Mouse (Mus musculus): Measurements from ENCODE around the gene Sptbn1. TPM values are rescaled to one million over a fixed set of nuclear protein-coding genes. Genes with fewer than 3 reads are reported as not detected.

Sptbn1 gene
- total RNA-seq, 2 experiments from 2014 or later, result 564 to 576 TPM

- no peak for TF ChIP-seq CTCF (conservative IDR thresholded peaks at IDR 0.05)
- no peak for DNase-seq (ENCODE audit: low spot score in 2 of 2)
- no peak overlapping the region; the same call in 1 of the 2 replicates for H3K27ac ChIP-seq
- H3K4me3 ChIP-seq, result no peak overlapping the region
These were observed 20.9 kb downstream of the Sptbn1 start for GRCm38 (mm10) chr11:30247106-30247505.

- no peak overlapping the region for H3K27ac ChIP-seq
- no peak overlapping the region for H3K4me3 ChIP-seq
- no peak for DNase-seq (ENCODE audit: low spot score in 2 of 2)
- TF ChIP-seq CTCF (conservative IDR thresholded peaks at IDR 0.05), result no peak
These were observed 21.8 kb downstream of the Sptbn1 start for GRCm38 (mm10) chr11:30246161-30246560.

GRCm38 (mm10) chr11:30244172-30244571 lies 23.8 kb downstream of the Sptbn1 start:
- H3K4me3 ChIP-seq, result no peak overlapping the region
- no peak for DNase-seq (ENCODE audit: low spot score in 2 of 2)
- TF ChIP-seq CTCF (conservative IDR thresholded peaks at IDR 0.05), result no peak
- peak overlapping the region; percentile 74 for H3K27ac ChIP-seq

- Histone ChIP-seq H3K27ac (peak overlapping the region; percentile 74), H3K4me3 (peak overlapping the region; percentile 18; the same call in 1 of the 2 replicates)
- DNase-seq (ENCODE audit: low spot score in 2 of 2), result peak; percentile 39 to 71
- no peak for TF ChIP-seq CTCF (conservative IDR thresholded peaks at IDR 0.05)
These were observed 24.4 kb downstream of the Sptbn1 start for GRCm38 (mm10) chr11:30243591-30243990.

GRCm38 (mm10) chr11:30240861-30241260 lies 27.1 kb downstream of the Sptbn1 start:
- H3K27ac ChIP-seq, result peak overlapping the region; percentile 64; the same call in 1 of the 2 replicates
- TF ChIP-seq CTCF (conservative IDR thresholded peaks at IDR 0.05), result no peak
- no peak for DNase-seq (ENCODE audit: low spot score in 2 of 2)
- no peak overlapping the region for H3K4me3 ChIP-seq

GRCm38 (mm10) chr11:30237960-30238359 lies 30.0 kb downstream of the Sptbn1 start:
- peak; percentile 73 for TF ChIP-seq CTCF (conservative IDR thresholded peaks at IDR 0.05)
- H3K27ac ChIP-seq, result no peak overlapping the region
- no peak for DNase-seq (ENCODE audit: low spot score in 2 of 2)

GRCm38 (mm10) chr11:30236681-30237242 lies 31.2 kb downstream of the Sptbn1 start:
- H3K27ac ChIP-seq, result peak overlapping the region; percentile 33; the same call in 1 of the 2 replicates
- H3K4me3 ChIP-seq, result no peak overlapping the region
- no peak for DNase-seq (ENCODE audit: low spot score in 2 of 2)
- TF ChIP-seq CTCF (conservative IDR thresholded peaks at IDR 0.05), result no peak

More at GRCm38 (mm10) chr11:30237960-30238359, 30.0 kb downstream of the Sptbn1 start:
- no peak overlapping the region for H3K4me3 ChIP-seq

GRCm38 (mm10) chr11:30235666-30236065 lies 32.3 kb downstream of the Sptbn1 start:
- DNase-seq (ENCODE audit: low spot score in 2 of 2), result no peak
- no peak for TF ChIP-seq CTCF (conservative IDR thresholded peaks at IDR 0.05)
- H3K4me3 ChIP-seq, result no peak overlapping the region
- H3K27ac ChIP-seq, result peak overlapping the region; percentile 36; the same call in 1 of the 2 replicates

GRCm38 (mm10) chr11:30235218-30235617 lies 32.8 kb downstream of the Sptbn1 start:
- DNase-seq (ENCODE audit: low spot score in 2 of 2), result no peak
- H3K4me3 ChIP-seq, result no peak overlapping the region
- H3K27ac ChIP-seq, result peak overlapping the region; percentile 36; the same call in 1 of the 2 replicates
- no peak for TF ChIP-seq CTCF (conservative IDR thresholded peaks at IDR 0.05)

GRCm38 (mm10) chr11:30233946-30234345 lies 34.0 kb downstream of the Sptbn1 start:
- DNase-seq (ENCODE audit: low spot score in 2 of 2), result no peak
- TF ChIP-seq CTCF (conservative IDR thresholded peaks at IDR 0.05), result no peak

GRCm38 (mm10) chr11:30232082-30232481 lies 35.9 kb downstream of the Sptbn1 start:
- TF ChIP-seq CTCF (conservative IDR thresholded peaks at IDR 0.05), result no peak
- peak overlapping the region; percentile 70; the same call in 1 of the 2 replicates for H3K27ac ChIP-seq
- DNase-seq (ENCODE audit: low spot score in 2 of 2), result no peak
- no peak overlapping the region for H3K4me3 ChIP-seq

More at GRCm38 (mm10) chr11:30233946-30234345, 34.0 kb downstream of the Sptbn1 start:
- Histone ChIP-seq H3K4me3 (no peak overlapping the region), H3K27ac (no peak overlapping the region)

GRCm38 (mm10) chr11:30231336-30231735 lies 36.6 kb downstream of the Sptbn1 start:
- DNase-seq (ENCODE audit: low spot score in 2 of 2), result no peak
- Histone ChIP-seq H3K4me3 (no peak overlapping the region), H3K27ac (peak overlapping the region; percentile 70)
- TF ChIP-seq CTCF (conservative IDR thresholded peaks at IDR 0.05), result no peak

- DNase-seq (ENCODE audit: low spot score in 2 of 2), result no peak
- Histone ChIP-seq H3K4me3 (no peak overlapping the region), H3K27ac (peak overlapping the region; percentile 70)
- TF ChIP-seq CTCF (conservative IDR thresholded peaks at IDR 0.05), result no peak
These were observed 37.6 kb downstream of the Sptbn1 start for GRCm38 (mm10) chr11:30230330-30230771.

- TF ChIP-seq CTCF (conservative IDR thresholded peaks at IDR 0.05), result no peak
These were observed 41.2 kb downstream of the Sptbn1 start for GRCm38 (mm10) chr11:30226756-30227155.

More at GRCm38 (mm10) chr11:30226756-30227155, 41.2 kb downstream of the Sptbn1 start:
- Histone ChIP-seq H3K4me3 (no peak overlapping the region), H3K27ac (peak overlapping the region; percentile 23; the same call in 1 of the 2 replicates)
- no peak for DNase-seq (ENCODE audit: low spot score in 2 of 2)
